Mouse (Mus musculus): ENCODE measurements around the gene Tmem52b. TPM values are rescaled to one million over a fixed set of nuclear protein-coding genes. Genes with fewer than 3 reads are reported as not detected.
"Not testable (repeated sequence)": the region's sequence is repeated elsewhere in the genome, so short reads cannot be mapped to it uniquely, and the experiment has no call there.

Gene Tmem52b
- polyA plus RNA-seq (2016; fragmentation: Nextera tagmentation; extraction: Ambion mirVana) = not detected in 2 replicates

GRCm38 (mm10) chr6:129512367-129512766 lies at the start of gene Tmem52b:
Gene Tmem52b (plus strand): TSS chr6:129512555.
- WGBS = 72% methylated on average over 3 of the region's 3 CpGs
- Histone ChIP-seq H3K36me3 (no peaks in the 10 kb centered on the region), H3K9me3 (no peaks in the 10 kb centered on the region), H3K4me3 (no peak within 1 kb of the TSS), H3K4me1 (no peaks in the 10 kb centered on the region), H3K27ac (no peak within 1 kb of the TSS), H3K27me3 (ENCODE audit: insufficient read depth, poor library complexity, severe bottlenecking) (no peaks in the 10 kb centered on the region)
- DNase-seq (ENCODE audit: low spot score) = no peak

DNA sequence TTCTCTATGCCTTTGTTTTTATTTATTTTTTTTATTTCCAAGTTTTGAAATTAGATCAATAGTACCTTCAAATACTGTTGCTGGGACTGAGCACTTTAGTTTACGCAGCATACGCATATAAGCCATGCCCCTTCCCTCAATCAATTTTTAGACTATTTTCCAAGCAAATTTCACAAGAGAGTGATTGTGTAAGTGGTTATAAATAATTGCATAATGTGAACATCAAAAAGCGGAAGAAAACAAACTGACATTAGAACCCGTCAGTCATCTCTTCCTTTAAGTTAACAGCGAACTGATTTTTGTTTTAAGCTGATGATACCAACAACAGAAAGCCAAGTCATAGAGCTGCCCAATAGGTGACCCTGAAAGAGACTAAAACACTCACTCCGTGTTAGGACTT lies 41.0 kb upstream of the Tmem52b start:
- no peak for DNase-seq (ENCODE audit: low spot score)
- H3K9me3 ChIP-seq = no peaks in the 10 kb centered on the region
- H3K4me3 ChIP-seq = no peak overlapping the region
- no peaks in the 10 kb centered on the region for H3K36me3 ChIP-seq
- H3K27me3 ChIP-seq (ENCODE audit: insufficient read depth, poor library complexity, severe bottlenecking) = no peaks in the 10 kb centered on the region
- H3K27ac ChIP-seq = no peak overlapping the region
- 90% methylated on average over 6 of the region's 6 CpGs for WGBS
- H3K4me1 ChIP-seq = no peaks in the 10 kb centered on the region

DNA sequence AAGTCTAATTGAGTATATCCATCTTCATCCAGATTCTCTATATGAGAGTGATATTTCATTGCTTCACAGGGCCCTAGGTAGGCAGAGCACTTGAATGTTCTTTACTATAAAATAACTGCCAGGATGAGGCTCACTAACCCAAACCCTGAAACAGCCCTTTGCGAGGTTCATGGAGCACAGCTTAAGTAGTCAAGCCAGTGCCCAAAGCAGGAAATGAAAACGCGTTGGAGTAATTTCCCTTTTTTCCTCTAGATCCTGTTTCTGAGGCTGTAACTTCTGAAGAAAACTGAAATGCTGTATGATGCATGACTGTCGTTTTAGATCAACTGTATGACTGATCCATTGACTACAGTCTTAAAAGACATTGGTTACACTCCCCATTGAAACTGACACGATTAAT lies 39.7 kb upstream of the Tmem52b start:
- Histone ChIP-seq H3K4me3 (no peak overlapping the region), H3K27me3 (ENCODE audit: insufficient read depth, poor library complexity, severe bottlenecking) (no peaks in the 10 kb centered on the region), H3K9me3 (no peaks in the 10 kb centered on the region), H3K27ac (no peak overlapping the region), H3K36me3 (no peaks in the 10 kb centered on the region), H3K4me1 (no peaks in the 10 kb centered on the region)
- 78% methylated on average over 5 of the region's 5 CpGs for WGBS
- DNase-seq (ENCODE audit: low spot score) = no peak

DNA sequence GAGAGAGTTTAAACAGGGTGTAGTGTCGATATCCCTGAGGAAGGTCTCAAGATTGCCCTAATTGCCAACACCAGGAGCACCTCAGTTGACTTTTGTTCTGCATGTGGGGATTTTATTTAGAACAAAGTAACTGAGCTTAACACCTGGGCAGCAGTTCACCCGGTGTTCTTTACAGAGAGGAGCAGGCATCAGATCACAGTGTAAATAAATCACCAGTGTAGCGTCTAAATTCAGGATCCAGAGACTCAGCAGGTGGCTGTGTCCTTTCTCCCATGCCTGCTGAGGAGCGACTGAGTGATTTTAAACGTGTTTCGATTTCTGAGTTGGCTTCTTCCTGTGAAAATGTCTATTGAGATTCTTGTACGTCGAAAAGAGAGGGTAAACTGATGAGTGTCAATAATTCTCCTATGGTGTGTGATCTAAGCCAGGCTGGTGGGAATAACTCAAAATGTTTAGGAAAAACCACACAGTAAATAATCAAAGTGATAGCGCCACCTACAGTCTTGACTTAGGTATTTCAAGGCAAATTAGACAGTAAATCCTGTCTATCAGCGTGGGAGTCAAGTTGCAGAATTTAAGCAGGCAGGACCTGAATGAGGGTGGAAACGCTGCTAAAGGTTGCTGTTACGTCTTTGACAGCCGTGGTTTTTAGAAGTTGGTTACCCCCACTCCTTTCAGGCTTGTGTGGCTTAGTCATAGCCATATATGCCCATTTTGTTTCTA lies 35.8 kb upstream of the Tmem52b start:
- Histone ChIP-seq H3K27me3 (ENCODE audit: insufficient read depth, poor library complexity, severe bottlenecking) (no peaks in the 10 kb centered on the region), H3K9me3 (no peaks in the 10 kb centered on the region), H3K27ac (no peak overlapping the region), H3K4me3 (no peak overlapping the region), H3K36me3 (no peaks in the 10 kb centered on the region), H3K4me1 (no peaks in the 10 kb centered on the region)
- WGBS = 33% methylated on average over 13 of the region's 13 CpGs
- no peak for DNase-seq (ENCODE audit: low spot score)

DNA sequence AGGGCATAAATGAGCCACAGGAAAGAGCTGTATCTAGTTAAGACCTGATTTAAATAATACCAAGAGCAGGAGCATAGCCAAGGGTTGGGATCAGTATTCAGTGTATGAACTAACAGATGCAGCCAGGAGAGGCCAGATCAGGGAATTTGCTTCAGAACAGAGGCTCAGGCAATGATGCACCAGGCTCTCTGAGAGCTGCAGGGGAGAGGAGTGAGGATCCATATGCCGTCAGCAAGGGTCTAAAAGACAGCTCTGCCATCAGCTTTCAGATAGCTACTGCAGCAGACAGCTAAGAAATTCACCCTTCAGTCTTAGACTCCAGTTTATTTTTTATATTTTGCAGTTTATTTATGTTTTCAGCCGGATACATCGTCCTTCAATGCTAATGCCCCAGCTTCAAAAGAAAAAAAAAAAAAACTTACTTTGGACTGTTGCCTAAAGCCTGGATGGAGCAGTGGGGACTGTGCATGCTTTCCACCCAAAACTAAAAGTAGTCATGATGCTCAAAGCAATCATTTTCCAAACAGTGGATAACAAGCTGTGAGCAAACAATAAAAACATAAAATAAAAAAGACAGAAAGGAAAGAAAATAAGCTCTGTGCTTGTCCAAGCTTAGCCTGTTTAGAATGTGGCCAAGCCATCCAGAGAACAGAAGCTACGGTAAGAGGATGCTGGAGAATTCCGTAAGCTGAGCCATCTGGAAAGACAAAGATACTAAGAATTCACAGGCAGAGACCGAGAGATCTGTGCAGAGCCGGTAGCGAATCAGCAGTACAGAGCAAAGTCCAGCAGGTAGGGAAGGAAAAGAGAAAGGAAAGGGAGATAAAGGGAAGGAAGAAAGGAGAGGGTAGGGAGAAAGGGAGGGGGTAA lies 32.0 kb upstream of the Tmem52b start:
- 71% methylated on average over 8 of the region's 8 CpGs for WGBS

DNA sequence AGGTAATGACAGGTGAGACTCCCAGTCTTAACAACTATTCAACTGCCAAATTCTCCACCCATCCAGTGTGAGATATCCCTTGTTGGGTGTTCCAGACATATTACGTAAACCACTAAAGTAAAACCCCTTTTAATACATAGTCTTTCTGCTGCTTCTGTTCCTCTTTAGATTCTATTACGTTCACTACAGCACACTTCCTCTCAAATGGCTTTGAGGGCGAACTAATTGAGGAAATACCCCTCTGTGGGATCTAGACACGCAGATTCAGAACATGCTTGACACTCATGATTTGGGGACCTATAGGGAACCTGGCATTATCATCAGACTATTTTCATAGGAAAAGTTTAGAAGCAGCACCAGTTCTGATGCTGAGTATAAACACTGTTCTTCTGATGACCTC lies 17.4 kb upstream of the Tmem52b start:
- H3K27ac ChIP-seq = no peak overlapping the region
- no peak overlapping the region for H3K4me3 ChIP-seq
- H3K27me3 ChIP-seq (ENCODE audit: insufficient read depth, poor library complexity, severe bottlenecking) = no peaks in the 10 kb centered on the region
- no peak for DNase-seq (ENCODE audit: low spot score)
- H3K36me3 ChIP-seq = no peaks in the 10 kb centered on the region
- no peaks in the 10 kb centered on the region for H3K4me1 ChIP-seq
- no peaks in the 10 kb centered on the region for H3K9me3 ChIP-seq
- 70% methylated on average over 4 of the region's 4 CpGs for WGBS

More for the DNA sequence above, 32.0 kb upstream of the Tmem52b start:
- H3K9me3 ChIP-seq = no peaks in the 10 kb centered on the region
- H3K27ac ChIP-seq = no peak overlapping the region
- H3K27me3 ChIP-seq (ENCODE audit: insufficient read depth, poor library complexity, severe bottlenecking) = no peaks in the 10 kb centered on the region
- DNase-seq (ENCODE audit: low spot score) = no peak
- H3K36me3 ChIP-seq = no peaks in the 10 kb centered on the region
- no peak overlapping the region for H3K4me3 ChIP-seq
- H3K4me1 ChIP-seq = no peaks in the 10 kb centered on the region

DNA sequence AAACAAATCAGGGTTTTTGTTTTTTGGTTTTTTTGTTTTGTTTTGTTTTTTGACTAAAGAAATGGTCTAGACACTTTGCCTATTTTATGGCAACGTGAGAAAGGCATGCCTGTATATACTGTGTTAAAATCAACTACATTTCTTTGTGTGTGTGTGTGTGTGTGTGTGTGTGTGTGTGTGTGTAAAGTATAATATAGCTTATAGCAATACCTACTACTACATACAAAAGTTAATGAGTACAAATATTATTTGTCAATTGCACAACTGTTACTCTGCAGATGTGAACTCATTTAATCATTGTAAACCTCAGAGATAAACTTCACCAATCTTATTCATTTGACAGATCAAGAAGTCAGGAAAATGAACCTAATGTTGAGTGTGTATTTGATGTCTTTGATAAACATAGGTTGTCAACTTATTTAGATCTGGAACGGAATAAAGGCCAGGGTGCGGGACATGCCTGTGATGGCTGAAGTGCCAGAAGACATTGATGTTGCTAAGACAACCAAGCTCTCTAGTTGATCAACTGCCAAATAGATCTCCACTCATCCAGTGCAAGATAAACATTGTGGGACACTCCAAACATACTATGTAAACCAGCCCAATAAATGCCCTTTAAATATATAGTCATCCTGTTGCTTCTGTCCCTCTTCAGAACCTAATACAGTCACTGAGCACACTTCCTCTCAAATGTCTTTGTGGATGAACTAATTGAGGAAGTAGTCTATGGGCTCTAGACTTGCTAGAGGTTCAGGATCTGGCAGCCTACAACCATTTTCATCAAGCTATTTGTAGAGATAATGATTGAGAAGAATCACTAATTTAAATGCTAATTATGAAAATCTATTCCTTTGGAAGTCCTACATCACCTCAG lies 14.8 kb upstream of the Tmem52b start:
- no peak for DNase-seq (ENCODE audit: low spot score)
- 87% methylated on average over 3 of the region's 3 CpGs for WGBS
- Histone ChIP-seq H3K27me3 (ENCODE audit: insufficient read depth, poor library complexity, severe bottlenecking) (no peaks in the 10 kb centered on the region), H3K9me3 (0 out of 2 replicates have a peak, but pooled peaks cover 6% of the 10 kb centered on the region), H3K4me3 (no peak overlapping the region), H3K4me1 (no peaks in the 10 kb centered on the region), H3K27ac (no peak overlapping the region), H3K36me3 (no peaks in the 10 kb centered on the region)

DNA sequence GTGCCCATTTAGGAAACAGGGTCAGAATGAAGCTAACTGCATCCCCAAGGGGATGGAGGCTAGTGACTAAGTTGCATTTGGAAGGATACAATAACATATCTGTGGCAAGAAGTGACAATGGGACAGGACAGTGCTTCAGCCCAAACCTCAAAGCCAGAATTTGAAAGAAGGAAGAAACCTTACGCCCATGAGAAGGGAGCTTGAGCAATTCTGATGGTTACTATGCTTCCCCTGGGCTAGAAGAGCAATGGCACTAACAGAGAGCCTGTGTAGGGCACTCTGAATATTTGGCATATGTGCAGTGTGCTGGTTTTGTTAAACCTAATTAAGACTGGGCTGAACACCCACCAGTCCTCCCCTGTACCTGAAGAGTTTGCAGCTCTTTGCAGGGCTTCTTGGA lies 12.8 kb upstream of the Tmem52b start:
- 79% methylated on average over 1 of the region's 1 CpGs for WGBS

GRCm38 (mm10) chr6:129503471-129503870 lies 8.9 kb upstream of the Tmem52b start:
- 71% methylated on average over 2 of the region's 2 CpGs for WGBS
- no peaks in the 10 kb centered on the region for H3K27me3 ChIP-seq (ENCODE audit: insufficient read depth, poor library complexity, severe bottlenecking)
- H3K9me3 ChIP-seq = 0 out of 2 replicates have a peak, but pooled peaks cover 6% of the 10 kb centered on the region
- no peaks in the 10 kb centered on the region for H3K36me3 ChIP-seq
- no peak for DNase-seq (ENCODE audit: low spot score)
- H3K27ac ChIP-seq = no peak overlapping the region
- no peak overlapping the region for H3K4me3 ChIP-seq
- no peaks in the 10 kb centered on the region for H3K4me1 ChIP-seq

More for the DNA sequence above, 12.8 kb upstream of the Tmem52b start:
- not testable (repeated sequence) for H3K9me3 ChIP-seq; H3K27me3 ChIP-seq (ENCODE audit: insufficient read depth, poor library complexity, severe bottlenecking); DNase-seq (ENCODE audit: low spot score); H3K36me3 ChIP-seq; H3K4me1 ChIP-seq; H3K27ac ChIP-seq; H3K4me3 ChIP-seq

GRCm38 (mm10) chr6:129507024-129507423 lies 5.3 kb upstream of the Tmem52b start, which contains the start of gene Olr1:
Gene Olr1 (minus strand): TSS chr6:129507165.
- Histone ChIP-seq H3K27me3 (ENCODE audit: insufficient read depth, poor library complexity, severe bottlenecking) (no peaks in the 10 kb centered on the region), H3K4me3 (no peak within 1 kb of the TSS), H3K27ac (no peak within 1 kb of the TSS), H3K9me3 (0 out of 2 replicates have a peak, but pooled peaks cover 4% of the 10 kb centered on the region), H3K36me3 (no peaks in the 10 kb centered on the region), H3K4me1 (no peaks in the 10 kb centered on the region)
- DNase-seq (ENCODE audit: low spot score) = no peak
- 54% methylated on average over 9 of the region's 9 CpGs for WGBS

GRCm38 (mm10) chr6:129510120-129510911 lies 2.0 kb upstream of the Tmem52b start:
- 72% methylated on average over 6 of the region's 6 CpGs for whole genome bisulfite sequencing
- Histone ChIP-seq H3K9me3 (no peaks in the 10 kb centered on the region), H3K4me1 (no peaks in the 10 kb centered on the region), H3K4me3 (no peak overlapping the region), H3K36me3 (no peaks in the 10 kb centered on the region), H3K27ac (no peak overlapping the region), H3K27me3 (ENCODE audit: insufficient read depth, poor library complexity, severe bottlenecking) (no peaks in the 10 kb centered on the region)
- DNase-seq (ENCODE audit: low spot score) = no peak

GRCm38 (mm10) chr6:129512868-129513267 lies 513 bp downstream of the Tmem52b start:
- 65% methylated on average over 8 of the region's 8 CpGs for WGBS
- DNase-seq (ENCODE audit: low spot score) = no peak
- H3K27ac ChIP-seq = no peak overlapping the region

More at GRCm38 (mm10) chr6:129512868-129513267, 513 bp downstream of the Tmem52b start:
- Histone ChIP-seq H3K4me1 (no peaks in the 10 kb centered on the region), H3K27me3 (ENCODE audit: insufficient read depth, poor library complexity, severe bottlenecking) (no peaks in the 10 kb centered on the region), H3K36me3 (no peaks in the 10 kb centered on the region), H3K4me3 (no peak overlapping the region), H3K9me3 (no peaks in the 10 kb centered on the region)
